Mouse (Mus musculus) gastrocnemius, postnatal 14 days (tissue): ENCODE data around the gene Cmtm4. TPM values are rescaled to one million over a fixed set of nuclear protein-coding genes. Genes with fewer than 3 reads are reported as not detected.

Experiments used
- DNase-seq: peaks from one replicate; pipeline ENCODE4 v3.0.0; 2021; ENCODE audit warnings: mixed read lengths
- intact Hi-C: fragments of 180-260 bp; cut with DNase I; formaldehyde crosslinking; loops from one replicate; pipeline ENCODE4 v1.15.1; 2025; ENCODE audit warnings: low total_unique reads
- total RNA-seq, 2 experiments: library from RNA; stranded (reverse); gene quantifications; 2 replicates each; pipeline ENCODE4 v1.2.3; 2021

The Cmtm4 gene
- total RNA-seq, 2 experiments from 2014 or later = 4.7 to 4.8 TPM

DNA sequence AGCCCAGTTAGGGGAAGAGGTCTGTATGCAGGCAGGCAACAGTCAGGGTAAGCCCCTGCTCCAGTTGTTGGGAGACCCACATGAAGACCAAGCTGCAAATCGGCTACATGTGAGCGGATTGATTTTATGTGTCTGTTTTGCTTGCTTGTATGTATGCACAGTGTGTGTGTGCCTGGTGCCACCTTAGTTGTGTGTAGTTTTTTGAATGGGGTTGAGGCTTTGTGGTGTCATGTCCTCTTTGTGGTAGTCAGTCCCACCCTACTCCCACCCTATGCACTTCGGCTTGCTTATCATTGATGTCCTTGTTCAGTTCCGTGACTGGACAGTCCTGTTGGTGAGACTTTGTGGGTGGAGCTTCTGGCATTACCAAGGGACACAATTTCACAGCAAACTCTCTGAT, 18.2 kb upstream of the Cmtm4 start:
- DNase-seq = no peak
- intact Hi-C loops = no loop called here

DNA sequence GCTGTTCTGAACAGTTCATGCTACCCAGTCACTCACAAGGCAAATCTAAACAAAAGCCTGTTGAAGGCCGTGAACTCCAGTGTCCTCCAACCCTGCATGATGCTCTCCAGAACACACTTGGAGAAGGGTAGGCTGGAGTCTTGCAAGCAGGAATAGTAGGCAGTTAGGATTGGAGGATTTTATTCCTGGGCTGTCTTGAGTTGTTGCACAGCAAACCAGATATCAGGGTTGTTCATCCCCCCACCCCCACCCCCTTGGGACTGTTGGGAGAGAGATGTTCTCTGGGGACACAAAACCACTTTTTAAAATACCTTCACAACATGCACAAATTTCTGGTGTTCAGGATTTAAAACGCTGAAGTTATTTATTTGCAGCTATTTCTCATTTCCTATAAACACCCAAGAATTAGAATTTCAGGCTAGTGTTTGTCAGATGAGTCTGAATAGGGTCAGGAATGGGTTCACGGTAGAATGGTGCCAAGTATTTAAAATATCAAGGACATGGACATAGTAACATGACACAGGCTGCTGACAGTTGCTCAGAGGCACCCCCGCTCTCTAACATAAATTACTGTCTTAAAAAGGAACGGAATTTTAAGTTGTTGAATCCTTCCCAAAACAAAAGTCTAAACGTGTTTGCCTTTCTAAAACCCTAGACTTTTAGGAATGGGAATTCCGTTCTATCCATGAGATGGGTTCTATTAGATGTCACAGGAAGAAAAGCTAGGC, 17.4 kb upstream of the Cmtm4 start:
- no peak for DNase-seq
- intact Hi-C loops = no loop called here

DNA sequence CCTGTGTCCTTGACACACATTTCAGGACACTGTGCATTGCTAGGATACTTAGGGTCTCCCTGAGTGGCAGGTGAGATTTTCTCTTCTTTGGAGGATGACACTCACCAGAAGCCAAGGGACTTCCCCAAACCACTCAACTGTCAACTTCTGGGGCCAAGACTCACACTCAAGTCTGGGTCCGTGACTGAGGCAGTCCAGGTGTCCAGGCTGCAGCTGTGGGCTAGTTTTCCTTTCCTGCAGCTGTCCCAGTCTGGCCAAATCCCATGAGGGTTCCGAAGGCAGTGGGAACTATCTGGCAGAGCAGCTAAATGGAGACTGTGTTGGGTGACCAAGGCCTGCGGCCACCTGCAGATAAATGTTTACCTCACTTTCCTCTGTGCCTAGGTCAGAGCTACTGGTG, 16.4 kb upstream of the Cmtm4 start:
- no peak for DNase-seq
- intact Hi-C loops = no loop called here

DNA sequence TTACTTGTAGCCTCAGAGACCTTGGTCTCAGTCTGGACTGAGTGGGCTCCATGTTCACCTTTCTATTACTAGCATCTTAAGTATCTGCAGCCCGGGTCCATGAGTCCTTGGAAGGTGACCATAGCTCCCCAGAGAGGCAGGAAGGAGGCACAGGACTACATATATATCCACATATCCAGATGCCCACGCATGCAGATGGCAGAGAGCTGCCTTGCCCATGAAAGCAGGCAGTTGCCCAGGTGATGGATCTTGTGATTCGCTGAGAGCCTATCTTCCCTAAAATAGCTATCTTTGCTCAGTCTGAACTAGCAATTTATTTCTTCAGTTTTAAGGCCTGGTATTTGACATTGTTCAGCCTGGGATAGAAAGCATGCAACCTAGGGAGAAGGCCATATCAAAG, 15.9 kb upstream of the Cmtm4 start:
- DNase-seq = no peak
- intact Hi-C loops = no loop called here

DNA sequence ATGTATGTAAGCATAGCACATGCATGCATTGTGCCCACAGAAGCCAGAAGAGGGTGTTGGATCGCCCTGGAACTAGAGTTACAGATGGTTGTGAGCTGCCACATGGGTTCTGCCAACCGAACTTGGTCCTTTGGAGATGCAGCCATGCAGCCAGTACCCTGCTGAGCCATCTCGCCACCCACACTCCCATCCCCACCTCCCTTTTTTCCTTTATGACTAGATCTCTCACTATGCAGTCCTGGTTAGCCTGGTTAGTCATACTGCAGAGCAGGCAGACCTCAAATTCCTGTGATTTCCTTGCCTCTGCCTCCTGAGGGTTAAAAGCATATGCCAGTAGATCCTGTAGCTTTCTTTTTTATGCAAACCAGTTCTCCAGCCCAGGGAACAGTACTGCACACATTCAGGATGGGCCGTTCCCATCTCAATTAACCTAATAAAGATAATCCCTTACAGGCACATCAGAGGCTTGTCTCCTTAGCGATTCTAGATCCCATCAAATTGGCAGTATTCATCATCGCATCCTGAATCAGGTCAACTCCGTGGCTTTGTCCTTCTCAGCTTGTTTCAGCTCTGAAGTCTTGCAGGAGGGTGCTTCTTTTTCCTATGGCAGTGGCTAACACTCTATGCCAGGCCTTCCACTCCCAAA, 15.1 kb upstream of the Cmtm4 start:
- DNase-seq = no peak
- intact Hi-C loops = no loop called here

DNA sequence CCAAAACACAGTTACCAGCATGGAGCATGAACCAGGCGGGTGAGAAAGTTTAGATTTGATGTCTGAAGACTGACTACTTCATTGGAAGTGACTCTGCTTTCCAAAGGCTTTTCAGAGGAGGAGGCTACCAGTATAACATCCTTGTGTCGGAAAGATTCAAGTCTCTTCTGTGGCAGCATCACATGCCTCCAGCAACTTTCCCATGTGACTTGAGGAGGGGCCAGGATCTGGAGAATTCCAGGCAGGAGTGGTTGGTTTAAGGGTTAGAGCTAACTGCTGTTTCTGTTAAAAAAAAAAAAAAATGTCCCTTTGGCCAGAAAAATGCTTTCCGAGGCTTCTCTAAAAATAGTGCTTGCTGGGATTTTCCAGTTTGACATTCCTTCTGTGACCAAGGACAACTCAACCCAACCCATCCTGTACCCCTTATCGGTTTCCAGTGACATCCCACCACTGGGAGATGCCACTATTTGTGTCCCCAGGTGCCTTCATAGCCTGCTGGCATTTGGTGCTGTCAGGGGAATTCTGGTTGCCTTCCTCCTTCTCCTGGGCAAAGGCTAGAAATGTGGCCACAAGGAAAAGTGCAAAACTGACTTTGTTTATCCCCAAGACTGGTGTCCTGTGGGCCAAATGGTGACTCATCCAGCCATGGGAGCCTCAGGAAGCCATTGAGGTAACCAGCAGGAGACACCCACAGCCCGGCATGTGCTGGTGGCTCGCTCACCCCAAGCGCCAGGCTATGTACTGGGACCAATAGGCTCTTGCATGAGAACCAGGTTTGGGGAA, 12.9 kb upstream of the Cmtm4 start:
- intact Hi-C loops = loop anchor here (10.0 kb wide), 1 partner anchor 64 kb away; no protein-coding TSS in a partner anchor

DNA sequence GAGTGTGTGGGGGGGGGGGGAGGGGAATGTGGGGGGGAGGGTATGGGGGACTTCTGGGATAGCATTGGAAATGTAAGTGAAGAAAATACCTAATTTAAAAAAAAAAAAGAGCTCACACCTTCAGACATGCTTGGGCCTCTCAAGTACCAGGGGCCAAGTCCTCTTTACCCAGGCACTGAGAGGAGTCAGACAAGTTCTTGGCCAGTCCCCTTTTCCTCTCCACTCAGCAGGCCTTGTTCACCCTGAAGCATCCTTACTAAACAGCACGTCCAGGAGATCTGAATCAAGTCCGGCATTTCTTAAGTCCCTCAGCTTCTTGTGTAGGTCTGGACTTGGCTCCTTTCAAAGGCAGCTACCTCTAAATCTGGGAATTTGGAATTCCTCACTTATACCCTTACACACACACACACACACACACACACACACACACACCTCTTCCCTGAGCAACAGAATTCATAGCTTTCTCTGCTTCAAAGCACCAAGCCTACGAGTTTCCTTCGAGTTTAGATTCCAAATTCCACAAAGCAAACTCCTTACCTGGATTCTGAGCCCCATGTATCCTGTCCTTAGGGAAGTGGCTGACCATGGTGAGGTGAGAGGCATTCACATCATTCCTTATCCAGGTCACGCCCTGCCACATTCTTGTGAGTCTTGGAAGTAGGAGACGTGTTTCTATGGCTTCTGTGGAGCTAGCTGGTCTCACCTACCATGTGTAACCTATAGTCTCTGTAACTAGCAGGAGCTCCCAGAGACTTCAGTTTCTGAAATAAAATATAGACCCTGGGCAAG, 10.9 kb upstream of the Cmtm4 start:
- no peak for DNase-seq
- intact Hi-C loops = loop anchor here (10.0 kb wide), 1 partner anchor 62 kb away; no protein-coding TSS in a partner anchor

More for the DNA sequence above, 12.9 kb upstream of the Cmtm4 start:
- peak; percentile 24 for DNase-seq

DNA sequence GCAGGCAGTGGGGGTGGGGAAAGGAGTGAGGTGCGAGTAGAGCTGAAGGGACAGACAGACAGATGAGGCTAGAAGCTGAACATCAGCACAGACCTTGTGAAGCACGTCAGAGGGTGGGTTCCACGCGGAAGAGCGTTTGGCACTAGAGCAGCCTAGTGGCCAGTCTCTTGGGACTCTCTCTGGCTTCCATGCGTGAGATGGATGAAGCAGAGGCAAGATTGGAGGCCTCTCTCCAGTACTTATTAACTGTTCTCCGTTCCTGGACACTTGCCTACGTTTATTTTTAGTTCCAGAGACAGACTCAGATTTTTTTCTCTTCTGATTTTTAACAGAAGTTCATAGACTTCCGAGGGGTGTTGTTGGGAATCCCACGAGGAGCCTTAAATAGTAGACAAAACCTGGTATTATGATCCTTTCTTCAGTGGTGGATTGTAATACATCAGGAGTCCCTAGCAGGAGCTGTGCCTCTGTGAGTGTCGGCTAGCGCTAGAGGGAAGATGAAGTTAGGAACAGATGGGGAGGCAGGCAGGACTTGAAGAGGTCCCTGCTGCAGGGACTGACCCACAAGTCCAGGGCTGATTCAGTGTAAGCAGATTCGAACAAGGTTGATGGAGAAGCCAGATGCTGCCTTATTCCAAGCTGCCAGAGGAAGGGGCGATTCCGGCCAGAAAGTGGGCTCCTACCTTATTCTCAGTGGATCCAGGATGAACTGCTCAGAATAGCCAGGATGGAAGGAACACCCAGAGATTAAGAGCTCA, 10.0 kb upstream of the Cmtm4 start:
- intact Hi-C loops = loop anchor here (10.0 kb wide), 1 partner anchor 61 kb away; no protein-coding TSS in a partner anchor
- peak; percentile 56 for DNase-seq

DNA sequence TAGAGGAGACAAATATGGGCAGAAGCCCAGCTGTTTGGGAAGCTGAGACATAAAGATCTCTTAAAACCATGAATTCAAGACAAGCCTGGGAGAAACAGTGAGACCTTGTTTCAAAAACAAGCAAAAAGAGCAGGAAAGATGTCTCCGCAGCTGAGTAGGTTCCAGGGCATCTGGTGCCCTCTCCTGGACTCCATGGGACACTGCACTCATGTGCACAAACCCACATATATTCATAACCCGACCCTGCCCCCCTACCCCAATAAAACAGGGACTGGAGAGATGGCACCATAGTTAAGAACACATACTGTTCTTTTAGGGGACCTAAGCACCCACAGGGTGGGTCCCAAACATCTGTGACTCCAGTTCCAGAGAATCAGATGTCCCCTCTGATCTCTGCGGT, 8.0 kb upstream of the Cmtm4 start:
- no peak for DNase-seq
- intact Hi-C loops = loop anchor here (10.0 kb wide), 1 partner anchor 59 kb away; no protein-coding TSS in a partner anchor

DNA sequence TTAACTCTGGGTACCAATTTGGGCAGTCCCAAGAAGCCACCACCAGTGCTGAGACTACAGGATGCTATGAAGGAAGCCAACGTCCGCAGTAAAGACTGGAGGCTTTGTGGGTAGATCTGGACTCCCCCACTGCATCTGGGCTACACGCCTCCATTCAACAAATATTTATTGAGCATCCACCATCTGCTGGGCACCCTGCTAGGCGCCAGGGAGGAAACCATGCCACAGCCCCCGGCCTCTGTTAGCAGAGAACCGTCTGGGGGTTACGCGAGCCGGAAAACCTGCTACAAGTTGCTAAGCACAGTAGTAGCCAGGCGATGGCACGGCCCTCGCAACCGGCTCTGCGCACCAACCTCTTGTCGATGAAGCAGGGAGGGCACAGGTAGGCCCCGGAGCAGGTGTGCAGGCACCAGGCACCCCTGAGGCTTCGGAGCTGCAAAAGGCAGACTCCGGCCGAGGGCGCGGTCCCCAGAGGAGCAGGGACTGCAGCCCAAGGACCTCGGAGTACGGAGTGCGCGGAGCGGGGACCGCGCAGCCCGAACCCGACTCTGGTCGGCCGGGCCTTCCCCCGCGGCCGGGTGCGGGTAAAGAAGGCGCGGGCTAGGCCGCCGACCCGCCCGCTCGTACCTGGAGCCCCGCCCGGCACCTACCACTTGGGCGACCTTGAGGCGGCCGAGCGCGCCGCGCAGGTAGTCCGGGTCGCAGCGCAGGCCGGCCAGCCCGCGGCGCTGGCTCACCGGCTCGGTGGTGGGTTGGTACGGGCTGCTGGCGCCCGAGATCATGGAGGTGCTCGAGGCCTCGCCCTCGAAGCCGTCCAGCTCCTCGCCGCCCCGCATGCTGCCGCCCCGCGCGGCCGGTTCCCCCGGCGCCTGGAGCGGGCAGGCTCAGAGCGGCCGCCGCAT, 555 bp downstream of the Cmtm4 start:
- DNase-seq = peak; percentile 22
- intact Hi-C loops = no loop called here

DNA sequence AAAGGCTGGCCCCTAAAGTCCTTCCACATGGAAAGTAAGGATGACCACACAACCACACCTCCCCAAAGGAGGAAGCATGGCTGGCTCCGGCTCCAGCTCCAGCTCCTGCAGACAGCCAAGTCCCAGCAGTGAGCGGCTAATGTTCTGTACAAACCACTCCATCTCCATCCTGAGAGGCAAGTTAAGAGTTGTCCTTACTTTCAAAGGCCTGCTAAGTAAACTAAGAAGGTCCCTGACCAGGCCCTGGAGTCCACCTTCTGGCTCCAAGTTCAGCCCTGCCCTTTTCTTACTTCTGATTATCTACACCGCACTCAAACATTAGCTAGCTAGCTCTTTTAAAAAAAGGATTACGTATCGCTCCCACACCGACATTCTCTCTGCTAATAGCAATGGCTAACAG, 1.8 kb downstream of the Cmtm4 start:
- intact Hi-C loops = no loop called here
- DNase-seq = no peak

DNA sequence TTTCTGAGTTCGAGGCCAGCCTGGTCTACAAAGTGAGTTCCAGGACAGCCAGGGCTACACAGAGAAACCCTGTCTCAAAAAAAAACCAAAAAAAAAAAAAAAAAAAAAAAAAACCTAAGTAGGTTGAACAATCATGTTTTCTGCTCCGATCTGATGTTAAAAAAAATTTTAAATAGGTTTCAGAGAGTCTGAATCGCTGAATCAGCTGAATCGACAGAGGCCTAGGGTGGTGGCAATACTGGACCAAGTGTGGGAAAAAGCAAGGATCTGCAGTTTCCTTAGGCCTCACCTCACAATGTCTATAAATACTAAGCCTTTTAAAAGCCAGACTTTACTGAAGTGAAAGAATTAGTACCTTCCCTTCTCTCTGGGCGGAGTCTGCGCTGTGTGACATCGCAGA, 2.5 kb downstream of the Cmtm4 start:
- DNase-seq = no peak
- intact Hi-C loops = no loop called here

DNA sequence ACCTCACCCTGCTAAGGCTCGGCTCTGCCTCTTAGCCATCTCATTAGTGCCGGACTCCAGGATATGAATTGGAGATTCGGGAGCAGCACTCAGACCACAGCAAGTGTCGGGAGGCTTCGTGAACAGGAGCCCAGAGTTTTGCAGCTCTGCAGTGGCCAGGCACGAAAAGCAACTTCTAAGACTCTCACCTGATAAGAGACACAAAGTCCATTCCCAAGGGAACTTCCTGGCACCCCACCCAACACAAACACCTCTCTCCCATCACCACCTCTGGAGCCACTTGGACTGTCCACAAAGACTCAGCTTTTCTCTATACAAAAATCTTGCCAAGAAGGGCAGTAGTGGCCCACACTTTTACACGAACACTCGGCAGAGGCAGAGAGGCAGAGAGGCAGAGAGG, 5.4 kb downstream of the Cmtm4 start:
- DNase-seq = no peak
- intact Hi-C loops = no loop called here

DNA sequence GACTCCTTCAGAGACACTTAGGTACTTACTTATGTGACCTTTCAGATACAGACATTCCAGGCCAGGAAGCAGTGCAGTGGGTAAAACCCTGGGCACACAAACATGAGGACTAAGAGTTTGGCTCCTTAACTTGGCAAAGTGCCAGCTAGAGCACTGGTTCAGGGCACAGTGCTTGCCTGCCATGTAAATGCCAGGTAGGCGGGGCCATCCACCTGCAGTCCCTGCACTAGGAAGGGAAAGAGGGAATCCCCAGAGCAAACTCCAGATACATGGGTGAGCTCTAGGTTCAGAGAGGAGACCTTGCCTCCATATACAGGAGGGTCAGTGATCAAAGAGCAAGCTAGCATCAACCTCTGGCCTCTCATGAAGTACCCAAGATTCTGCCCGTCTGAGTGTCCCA, 7.6 kb downstream of the Cmtm4 start:
- DNase-seq = no peak

DNA sequence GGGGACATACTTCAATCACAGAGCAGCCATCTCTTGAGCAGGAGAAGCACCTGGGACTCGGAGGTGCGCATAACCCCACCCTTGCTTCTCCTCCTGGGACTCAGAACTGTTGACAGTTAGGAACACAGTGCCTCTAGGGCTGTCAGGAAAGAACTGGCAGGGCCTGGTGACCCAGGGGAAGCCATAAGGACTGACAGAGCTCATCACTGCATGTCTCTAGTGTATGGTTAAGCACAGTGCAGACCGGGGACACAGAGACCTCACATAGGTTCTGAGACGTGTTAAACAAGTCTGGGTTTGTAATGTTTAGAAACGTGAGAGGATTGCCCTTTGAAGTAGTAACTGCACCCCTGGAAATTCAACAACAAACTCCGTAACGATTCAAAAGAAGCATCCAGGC, 8.1 kb downstream of the Cmtm4 start:
- intact Hi-C loops = no loop called here
- no peak for DNase-seq

More for the DNA sequence above, 7.6 kb downstream of the Cmtm4 start:
- intact Hi-C loops = no loop called here

DNA sequence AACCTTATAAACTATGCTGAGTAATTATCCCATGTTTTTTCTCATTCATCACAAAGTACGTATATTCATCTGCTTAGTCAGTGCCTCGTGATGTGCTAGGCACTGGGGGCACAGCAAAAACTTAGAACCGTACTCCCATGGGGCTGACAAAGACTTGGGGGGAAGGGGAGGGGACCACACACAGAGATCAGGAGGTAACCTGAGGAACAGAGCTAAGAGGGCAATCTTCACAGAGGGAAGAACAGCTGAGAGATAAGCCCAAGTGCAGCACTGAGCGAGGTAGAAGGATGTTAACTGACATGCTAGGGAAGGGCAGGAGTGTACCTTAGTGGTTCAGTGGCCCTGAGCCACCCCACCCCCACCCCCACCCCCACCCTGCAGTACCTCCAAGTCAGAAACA, 8.9 kb downstream of the Cmtm4 start:
- intact Hi-C loops = no loop called here
- no peak for DNase-seq

DNA sequence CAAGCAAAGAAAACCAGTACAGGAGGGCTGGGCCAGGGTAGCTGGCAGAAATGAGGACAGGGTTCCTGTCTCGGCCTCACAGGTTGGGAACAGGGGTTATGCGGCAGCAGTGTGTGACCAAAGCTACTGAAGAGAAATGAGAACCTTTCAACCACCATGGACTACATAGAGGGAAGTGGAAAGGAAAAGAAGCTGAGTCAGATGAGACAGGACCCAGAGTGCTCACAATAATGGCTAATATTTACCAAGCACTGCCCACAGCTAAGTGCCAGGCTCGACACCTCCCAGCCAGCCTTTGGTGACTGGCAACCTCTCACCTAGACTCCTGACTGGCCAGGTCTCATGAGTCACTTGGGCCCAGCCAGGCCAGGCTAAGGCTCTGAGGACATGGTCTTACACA, 11.6 kb downstream of the Cmtm4 start:
- no peak for DNase-seq
- intact Hi-C loops = no loop called here

DNA sequence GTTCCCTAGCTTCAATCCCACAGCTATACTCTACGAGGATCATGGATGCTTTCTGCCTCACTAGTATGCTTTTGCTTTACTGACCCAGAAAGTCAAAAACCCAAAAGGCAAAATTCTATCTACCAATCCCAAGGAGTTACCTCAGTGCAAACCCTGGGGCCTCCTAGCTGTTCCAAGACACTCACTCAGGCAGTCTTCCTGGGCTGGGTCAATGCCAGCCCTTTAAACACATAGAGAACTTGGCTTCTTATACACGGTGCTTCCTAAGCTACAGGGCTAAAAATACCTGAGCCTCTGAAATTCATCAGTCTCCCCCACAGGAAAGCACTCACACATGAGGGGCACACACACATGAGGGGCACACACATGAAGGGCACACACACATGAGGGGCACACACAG, 12.3 kb downstream of the Cmtm4 start:
- intact Hi-C loops = no loop called here
- no peak for DNase-seq
